Mouse (Mus musculus) cerebellum, adult 2 months (tissue): ENCODE measurements at regions not wholly inside any gene's neighbourhood (a gene's known extent, or its start where the extent isn't known, plus 50 kb on each side); places are given as distances from the start of the nearest gene placed in this dataset.

ENCODE experiments used
- DNase-seq, 2 experiments: peaks; one replicate each; pipeline ENCODE4 v3.0.0; 2021
- H3K27ac ChIP-seq: fragments of 200-500 bp; 2 replicates; pipeline ENCODE4 v1.5.1; 2012; ENCODE audit warnings: low read length, control low read depth, inconsistent platforms; ENCODE audit not compliant: insufficient read depth
- H3K27me3 ChIP-seq: fragments of 200-500 bp; 2 replicates; pipeline ENCODE4 v1.6.1; 2012; ENCODE audit warnings: inconsistent platforms, mild to moderate bottlenecking, low read length, moderate library complexity; ENCODE audit not compliant: control insufficient read depth, insufficient read depth
- H3K4me1 ChIP-seq: fragments of 200-500 bp; 2 replicates; pipeline ENCODE4 v1.6.1; 2011; ENCODE audit warnings: low read length; ENCODE audit not compliant: control insufficient read depth, insufficient read depth
- H3K4me3 ChIP-seq: fragments of 200-500 bp; replicated peaks from 2 replicates; pipeline ENCODE3; 2011; ENCODE audit warnings: mild to moderate bottlenecking, low read depth, low read length, control low read depth; ENCODE audit not compliant: insufficient read depth
- CTCF ChIP-seq: fragments of 200-500 bp; IDR thresholded peaks from 2 replicates; pipeline ENCODE4 v1.5.1; 2011; ENCODE audit warnings: low read depth, mild to moderate bottlenecking, control low read depth, low read length, moderate library complexity, borderline replicate concordance; ENCODE audit not compliant: insufficient read depth
- POLR2A ChIP-seq: fragments of 200-500 bp; IDR thresholded peaks from 2 replicates; pipeline ENCODE4 v1.6.1; 2011; ENCODE audit warnings: low read length, control low read depth, borderline replicate concordance; ENCODE audit not compliant: insufficient read depth
- WGBS: fragments of 180-500 bp; shearing (Covaris S2); methylation state at CpG from one replicate; pipeline ENCODE4 v1.1.7; 2018; 5-methylcytosine and 5-hydroxymethylcytosine counted together

DNA sequence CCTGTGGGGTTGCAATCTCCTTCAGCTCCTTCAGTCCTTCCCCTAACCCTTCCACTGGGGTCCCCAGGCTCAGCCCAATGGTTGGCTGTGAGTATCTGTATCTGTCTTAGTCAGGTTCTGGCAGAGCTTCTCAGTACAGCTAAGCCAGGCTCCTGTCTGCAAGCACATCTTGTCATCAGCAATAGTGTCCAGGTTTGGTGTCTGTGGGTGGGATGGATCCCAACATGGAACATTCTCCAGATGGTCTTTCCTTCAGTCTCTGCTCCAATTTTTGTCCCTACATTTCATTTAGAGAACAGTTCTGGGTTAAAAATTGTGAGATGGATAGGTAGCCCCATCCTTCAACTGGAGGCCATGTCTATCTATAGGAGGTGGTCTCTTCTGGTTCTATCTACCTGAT is 494.2 kb downstream of the Mettl4 start:
- H3K27me3 ChIP-seq, result no peaks in the 10 kb centered on the region
- H3K27ac ChIP-seq, result no peak overlapping the region
- no peaks in the 10 kb centered on the region for H3K4me1 ChIP-seq
- DNase-seq, result no peak
- TF ChIP-seq POLR2A (no peak), CTCF (no peak)
- no peak overlapping the region for H3K4me3 ChIP-seq

GRCm38 (mm10) chr17:94254801-94255200 is 495.0 kb downstream of the Mettl4 start:
- 87% methylated on average over 3 of the region's 3 CpGs for WGBS
- no peak overlapping the region for H3K27ac ChIP-seq
- DNase-seq, result no peak
- H3K4me3 ChIP-seq, result no peak overlapping the region
- H3K27me3 ChIP-seq, result no peaks in the 10 kb centered on the region
- H3K4me1 ChIP-seq, result no peaks in the 10 kb centered on the region
- no peak for TF ChIP-seq CTCF
- TF ChIP-seq POLR2A, result no peak

DNA sequence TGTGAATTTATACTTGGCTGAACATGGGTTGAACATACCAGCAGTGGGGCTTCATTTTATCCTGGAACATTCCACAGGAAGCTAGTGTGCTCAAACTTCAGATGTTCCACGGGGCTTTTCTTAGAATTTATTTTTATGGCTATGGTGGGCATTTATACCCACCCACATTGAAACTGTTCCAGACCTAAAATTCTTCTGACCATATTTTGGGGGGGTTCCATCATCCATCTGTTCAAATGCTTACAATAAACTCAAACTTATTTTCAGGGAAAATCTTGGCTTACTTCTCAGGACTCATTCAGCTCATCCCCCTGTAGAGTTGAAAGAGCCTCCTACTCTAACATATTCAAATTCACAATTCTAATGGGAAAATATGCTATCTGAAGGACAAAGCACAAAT is 506.0 kb downstream of the Mettl4 start:
- 35% methylated on average over 1 of the region's 1 CpGs for WGBS
- Histone ChIP-seq H3K27ac (no peak overlapping the region), H3K27me3 (no peaks in the 10 kb centered on the region), H3K4me1 (no peaks in the 10 kb centered on the region), H3K4me3 (no peak overlapping the region)
- DNase-seq, result no peak
- TF ChIP-seq POLR2A, result no peak
- TF ChIP-seq CTCF, result no peak

DNA sequence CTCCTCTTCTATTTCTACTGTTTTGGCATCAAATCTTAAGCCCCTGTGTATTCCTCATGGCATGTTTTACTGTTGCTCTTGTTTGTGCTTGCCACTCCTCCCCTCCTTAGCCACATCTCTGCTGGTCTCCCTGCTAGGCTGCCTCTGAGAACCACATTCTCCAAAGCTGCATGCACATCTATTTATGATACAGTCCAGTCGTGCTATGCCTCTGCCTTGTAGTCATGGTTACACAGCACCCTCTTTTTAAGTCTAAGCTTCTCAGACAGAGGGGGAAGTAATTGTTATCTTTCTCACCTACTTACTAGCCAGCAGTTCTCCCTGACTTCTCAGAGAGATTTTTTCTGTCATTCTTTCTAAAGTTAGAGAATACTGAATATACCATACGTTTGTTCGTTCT is 523.7 kb downstream of the Mettl4 start:
- 69% methylated on average over 3 of the region's 3 CpGs for WGBS
- no peak for TF ChIP-seq CTCF
- no peak for TF ChIP-seq POLR2A
- Histone ChIP-seq H3K4me1 (no peaks in the 10 kb centered on the region), H3K27me3 (no peaks in the 10 kb centered on the region), H3K27ac (no peak overlapping the region), H3K4me3 (no peak overlapping the region)
- DNase-seq, result no peak
